Mouse (Mus musculus): ENCODE results near the gene Eif4g1. TPM values are rescaled to one million over a fixed set of nuclear protein-coding genes. Genes with fewer than 3 reads are reported as not detected.

Gene Eif4g1
- polyA plus RNA-seq, 2 experiments: 148 to 299 TPM

DNA sequence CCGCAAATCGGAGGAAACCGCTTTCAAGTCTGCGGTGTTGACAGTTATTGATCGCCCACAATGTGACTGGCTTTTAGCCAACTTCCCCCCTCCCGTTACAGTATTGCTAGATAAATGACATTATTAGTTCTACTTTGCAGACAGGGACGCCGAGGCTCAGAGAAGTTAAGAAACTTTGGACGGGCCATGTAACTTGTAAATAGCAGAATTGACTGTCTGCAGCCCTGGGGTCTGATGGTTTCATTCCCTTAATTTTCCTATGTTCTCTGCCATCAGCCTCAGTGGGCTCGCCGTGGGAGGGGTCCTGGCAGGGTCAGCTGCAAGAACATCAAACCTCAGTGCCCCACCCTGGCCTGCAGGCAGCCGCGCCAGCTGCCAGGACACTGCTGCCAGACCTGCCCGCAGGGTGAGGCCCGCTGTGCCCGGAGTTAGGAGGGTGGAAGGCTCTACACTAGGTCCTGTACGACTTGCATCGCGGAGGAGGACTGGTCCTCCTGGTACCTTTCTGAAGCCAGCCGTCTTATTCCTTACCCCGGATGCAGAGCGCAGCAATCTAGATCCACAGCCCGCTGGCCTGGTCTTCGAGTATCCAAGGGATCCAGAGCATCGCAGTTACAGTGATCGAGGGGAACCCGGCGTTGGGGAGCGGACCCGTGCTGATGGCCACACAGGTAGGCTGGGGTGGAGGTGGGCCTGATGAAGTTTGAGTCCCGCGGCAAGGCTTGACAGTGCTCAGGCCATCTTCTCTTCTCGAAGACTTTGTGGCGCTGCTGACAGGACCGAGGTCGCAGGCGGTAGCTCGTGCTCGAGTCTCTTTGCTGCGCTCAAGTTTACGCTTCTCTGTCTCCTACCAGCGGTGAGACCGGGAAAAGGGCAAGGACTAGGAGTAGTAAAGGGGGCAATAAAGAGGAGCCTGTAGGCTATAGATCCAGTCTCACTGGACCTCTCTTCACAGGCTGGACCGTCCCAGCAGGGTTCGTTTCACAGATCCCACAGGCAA is 65.9 kb downstream of the Eif4g1 start, which contains the start of gene Thpo:
TSS of gene Thpo (minus strand) at position 781 of the 1,000 bp plus-strand sequence.
- peaks cover 13% of the 10 kb centered on the region; the same call in 1 of the 2 replicates for H3K36me3 ChIP-seq (ENCODE audit: control insufficient read depth, insufficient read depth, low read length)
- no peak within 1 kb of the TSS for H3K27ac ChIP-seq (replicated peaks; ENCODE audit: low read depth, low read length)
- DNase-seq (ENCODE audit: low spot score): no peak
- no peak for ATAC-seq (ENCODE audit: low FRiP score, low read depth)
- peak within 1 kb of the TSS; percentile 96 for H3K4me2 ChIP-seq (replicated peaks; ENCODE audit: low read depth, low read length, severe bottlenecking)
- peak within 1 kb of the TSS; percentile 86 for H3K9ac ChIP-seq (ENCODE audit: low read depth, low read length, severe bottlenecking)
- no peaks in the 10 kb centered on the region for H3K9me3 ChIP-seq (ENCODE audit: control insufficient read depth, low read length)
- WGBS: 3% methylated on average over 45 of the region's 45 CpGs
- TF ChIP-seq POLR2A (IDR thresholded peaks at IDR 0.05; ENCODE audit: borderline replicate concordance, extremely low read depth, insufficient read depth, insufficient read length): no peak
- H3K27me3 ChIP-seq (ENCODE audit: control insufficient read depth, insufficient read depth, low read length): peaks cover 26% of the 10 kb centered on the region
- peaks cover 7% of the 10 kb centered on the region; the same call in 1 of the 2 replicates for H3K4me1 ChIP-seq (ENCODE audit: control insufficient read depth, insufficient read depth, low read length)
- H3K4me3 ChIP-seq (replicated peaks; ENCODE audit: low read length): peak within 1 kb of the TSS; percentile 73

GRCm38 (mm10) chr16:20735651-20736050 is 67.5 kb downstream of the Eif4g1 start:
- Histone ChIP-seq H3K9me3 (ENCODE audit: control insufficient read depth, low read length) (no peaks in the 10 kb centered on the region), H3K4me2 (replicated peaks; ENCODE audit: low read depth, low read length, severe bottlenecking) (no peak overlapping the region), H3K4me1 (ENCODE audit: control insufficient read depth, insufficient read depth, low read length) (peaks cover 7% of the 10 kb centered on the region; the same call in 1 of the 2 replicates), H3K27me3 (ENCODE audit: control insufficient read depth, insufficient read depth, low read length) (peaks cover 26% of the 10 kb centered on the region), H3K9ac (ENCODE audit: low read depth, low read length, severe bottlenecking) (no peak overlapping the region), H3K36me3 (ENCODE audit: control insufficient read depth, insufficient read depth, low read length) (peaks cover 17% of the 10 kb centered on the region; the same call in 1 of the 2 replicates), H3K27ac (replicated peaks; ENCODE audit: low read depth, low read length) (no peak overlapping the region), H3K4me3 (replicated peaks; ENCODE audit: low read length) (no peak overlapping the region)
- ATAC-seq (ENCODE audit: low FRiP score, low read depth) (no peak), DNase-seq (ENCODE audit: low spot score) (no peak)
- 74% methylated on average over 5 of the region's 5 CpGs for WGBS
- no peak for TF ChIP-seq POLR2A (IDR thresholded peaks at IDR 0.05; ENCODE audit: borderline replicate concordance, extremely low read depth, insufficient read depth, insufficient read length)

DNA sequence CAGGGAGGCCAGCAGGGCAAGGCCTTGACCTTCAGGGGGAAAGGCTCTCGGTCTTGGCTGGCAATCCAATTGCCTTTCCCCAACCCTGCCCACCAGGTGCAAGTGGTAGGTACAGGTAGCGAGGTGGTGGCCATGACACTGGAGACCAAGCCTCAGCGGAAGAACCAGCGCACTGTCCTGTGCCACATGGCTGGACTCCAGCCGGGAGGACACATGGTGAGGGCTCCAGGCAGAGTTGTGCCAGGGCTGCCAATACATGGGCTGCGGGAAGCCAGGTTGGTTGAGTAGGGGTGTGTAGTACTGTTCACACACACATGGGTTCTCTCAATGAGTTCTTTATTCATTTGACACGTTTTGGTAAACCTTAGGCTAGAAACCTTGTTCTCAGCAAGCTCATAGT is 68.1 kb downstream of the Eif4g1 start:
- Histone ChIP-seq H3K36me3 (ENCODE audit: control insufficient read depth, insufficient read depth, low read length) (peaks cover 17% of the 10 kb centered on the region; the same call in 1 of the 2 replicates), H3K4me2 (replicated peaks; ENCODE audit: low read depth, low read length, severe bottlenecking) (no peak overlapping the region), H3K9me3 (ENCODE audit: control insufficient read depth, low read length) (no peaks in the 10 kb centered on the region), H3K27me3 (ENCODE audit: control insufficient read depth, insufficient read depth, low read length) (peaks cover 26% of the 10 kb centered on the region), H3K9ac (ENCODE audit: low read depth, low read length, severe bottlenecking) (no peak overlapping the region), H3K4me3 (replicated peaks; ENCODE audit: low read length) (no peak overlapping the region), H3K4me1 (ENCODE audit: control insufficient read depth, insufficient read depth, low read length) (peaks cover 7% of the 10 kb centered on the region; the same call in 1 of the 2 replicates), H3K27ac (replicated peaks; ENCODE audit: low read depth, low read length) (no peak overlapping the region)
- no peak for ATAC-seq (ENCODE audit: low FRiP score, low read depth)
- no peak for DNase-seq (ENCODE audit: low spot score)
- 90% methylated on average over 7 of the region's 7 CpGs for WGBS
- TF ChIP-seq POLR2A (IDR thresholded peaks at IDR 0.05; ENCODE audit: borderline replicate concordance, extremely low read depth, insufficient read depth, insufficient read length): no peak

- H3K36me3 ChIP-seq (ENCODE audit: control insufficient read depth, insufficient read depth, low read length): peaks cover 17% of the 10 kb centered on the region; the same call in 1 of the 2 replicates
- H3K4me3 ChIP-seq (replicated peaks; ENCODE audit: low read length): no peak overlapping the region
- no peak overlapping the region for H3K4me2 ChIP-seq (replicated peaks; ENCODE audit: low read depth, low read length, severe bottlenecking)
- WGBS: 81% methylated on average over 5 of the region's 5 CpGs
- ATAC-seq (ENCODE audit: low FRiP score, low read depth): no peak
- no peaks in the 10 kb centered on the region for H3K9me3 ChIP-seq (ENCODE audit: control insufficient read depth, low read length)
- no peak for DNase-seq (ENCODE audit: low spot score)
- no peak overlapping the region for H3K9ac ChIP-seq (ENCODE audit: low read depth, low read length, severe bottlenecking)
- peaks cover 7% of the 10 kb centered on the region; the same call in 1 of the 2 replicates for H3K4me1 ChIP-seq (ENCODE audit: control insufficient read depth, insufficient read depth, low read length)
- no peak overlapping the region for H3K27ac ChIP-seq (replicated peaks; ENCODE audit: low read depth, low read length)
- TF ChIP-seq POLR2A (IDR thresholded peaks at IDR 0.05; ENCODE audit: borderline replicate concordance, extremely low read depth, insufficient read depth, insufficient read length): no peak
- H3K27me3 ChIP-seq (ENCODE audit: control insufficient read depth, insufficient read depth, low read length): peaks cover 26% of the 10 kb centered on the region
These were observed 68.7 kb downstream of the Eif4g1 start for GRCm38 (mm10) chr16:20736823-20737222.

- H3K36me3 ChIP-seq (ENCODE audit: control insufficient read depth, insufficient read depth, low read length): peaks cover 17% of the 10 kb centered on the region; the same call in 1 of the 2 replicates
- no peaks in the 10 kb centered on the region for H3K9me3 ChIP-seq (ENCODE audit: control insufficient read depth, low read length)
- WGBS: 85% methylated on average over 9 of the region's 9 CpGs
- TF ChIP-seq POLR2A (IDR thresholded peaks at IDR 0.05; ENCODE audit: borderline replicate concordance, extremely low read depth, insufficient read depth, insufficient read length): no peak
- H3K4me1 ChIP-seq (ENCODE audit: control insufficient read depth, insufficient read depth, low read length): no peaks in the 10 kb centered on the region
- DNase-seq (ENCODE audit: low spot score) (no peak), ATAC-seq (ENCODE audit: low FRiP score, low read depth) (no peak)
- H3K27ac ChIP-seq (replicated peaks; ENCODE audit: low read depth, low read length): no peak overlapping the region
- H3K9ac ChIP-seq (ENCODE audit: low read depth, low read length, severe bottlenecking): no peak overlapping the region
- peaks cover 15% of the 10 kb centered on the region for H3K27me3 ChIP-seq (ENCODE audit: control insufficient read depth, insufficient read depth, low read length)
- no peak overlapping the region for H3K4me2 ChIP-seq (replicated peaks; ENCODE audit: low read depth, low read length, severe bottlenecking)
- no peak overlapping the region for H3K4me3 ChIP-seq (replicated peaks; ENCODE audit: low read length)
These were observed 71.7 kb downstream of the Eif4g1 start for GRCm38 (mm10) chr16:20739845-20740244.

Other genes starting within 250 kb of the Eif4g1 start
- gene Abcc5, start 241.9 kb upstream of the Eif4g1 start, polyA plus RNA-seq (2012; rRNA removed): 223 and 274 TPM in 2 replicates
- 73.1 and 91.5 TPM in 2 replicates for gene Abcc5, start 241.9 kb upstream of the Eif4g1 start, polyA plus RNA-seq (2014; fragmentation: Nextera tagmentation; extraction: Ambion mirVana)
- 44.8 and 45.1 TPM in 2 replicates for gene Eif2b5, start 169.5 kb upstream of the Eif4g1 start, polyA plus RNA-seq (2012; rRNA removed)
- gene Eif2b5, start 169.5 kb upstream of the Eif4g1 start, polyA plus RNA-seq (2014; fragmentation: Nextera tagmentation; extraction: Ambion mirVana): 90.6 and 95.2 TPM in 2 replicates
- gene Dvl3, start 151.3 kb upstream of the Eif4g1 start, polyA plus RNA-seq (2012; rRNA removed): 74.8 and 99.8 TPM in 2 replicates
- gene Dvl3, start 151.3 kb upstream of the Eif4g1 start, polyA plus RNA-seq (2014; fragmentation: Nextera tagmentation; extraction: Ambion mirVana): 26.5 and 28.0 TPM in 2 replicates
- 633 and 687 TPM in 2 replicates for gene Ap2m1, start 132.8 kb upstream of the Eif4g1 start, polyA plus RNA-seq (2012; rRNA removed)
- gene Ap2m1, start 132.8 kb upstream of the Eif4g1 start, polyA plus RNA-seq (2014; fragmentation: Nextera tagmentation; extraction: Ambion mirVana): 573 and 622 TPM in 2 replicates
- gene Abcf3, start 119.7 kb upstream of the Eif4g1 start, polyA plus RNA-seq (2012; rRNA removed): 56.0 and 57.8 TPM in 2 replicates
- 59.3 and 61.8 TPM in 2 replicates for gene Abcf3, start 119.7 kb upstream of the Eif4g1 start, polyA plus RNA-seq (2014; fragmentation: Nextera tagmentation; extraction: Ambion mirVana)
- gene Vwa5b2, start 78.8 kb upstream of the Eif4g1 start, polyA plus RNA-seq (2012; rRNA removed): 2.0 and 2.5 TPM in 2 replicates
- 0.22 and 1.1 TPM in 2 replicates for gene Vwa5b2, start 78.8 kb upstream of the Eif4g1 start, polyA plus RNA-seq (2014; fragmentation: Nextera tagmentation; extraction: Ambion mirVana)
- gene Eef1akmt4, start 56.7 kb upstream of the Eif4g1 start, polyA plus RNA-seq (2012; rRNA removed): 28.0 and 33.0 TPM in 2 replicates
- gene Eef1akmt4, start 56.7 kb upstream of the Eif4g1 start, polyA plus RNA-seq (2014; fragmentation: Nextera tagmentation; extraction: Ambion mirVana): 38.8 and 44.1 TPM in 2 replicates
- gene Gm49333, start 56.7 kb upstream of the Eif4g1 start, polyA plus RNA-seq (2012; rRNA removed): not detected in 2 replicates
- not detected in 2 replicates for gene Gm49333, start 56.7 kb upstream of the Eif4g1 start, polyA plus RNA-seq (2014; fragmentation: Nextera tagmentation; extraction: Ambion mirVana)
- 27.4 and 43.5 TPM in 2 replicates for gene Alg3, start 56.6 kb upstream of the Eif4g1 start, polyA plus RNA-seq (2012; rRNA removed)
- 43.0 and 43.6 TPM in 2 replicates for gene Alg3, start 56.6 kb upstream of the Eif4g1 start, polyA plus RNA-seq (2014; fragmentation: Nextera tagmentation; extraction: Ambion mirVana)
- 4.3 and 5.9 TPM in 2 replicates for gene Camk2n2, start 47.0 kb upstream of the Eif4g1 start, polyA plus RNA-seq (2012; rRNA removed)
- 1.0 and 1.1 TPM in 2 replicates for gene Camk2n2, start 47.0 kb upstream of the Eif4g1 start, polyA plus RNA-seq (2014; fragmentation: Nextera tagmentation; extraction: Ambion mirVana)
- gene Ece2, start 38.5 kb upstream of the Eif4g1 start, polyA plus RNA-seq (2012; rRNA removed): 14.1 and 15.8 TPM in 2 replicates
- gene Ece2, start 38.5 kb upstream of the Eif4g1 start, polyA plus RNA-seq (2014; fragmentation: Nextera tagmentation; extraction: Ambion mirVana): 3.9 and 4.1 TPM in 2 replicates
- 156 and 180 TPM in 2 replicates for gene Psmd2, start 16.7 kb upstream of the Eif4g1 start, polyA plus RNA-seq (2012; rRNA removed)
- gene Psmd2, start 16.7 kb upstream of the Eif4g1 start, polyA plus RNA-seq (2014; fragmentation: Nextera tagmentation; extraction: Ambion mirVana): 270 and 298 TPM in 2 replicates
- gene Fam131a, start 24.9 kb downstream of the Eif4g1 start, polyA plus RNA-seq (2012; rRNA removed): 15.6 and 21.3 TPM in 2 replicates
- gene Fam131a, start 24.9 kb downstream of the Eif4g1 start, polyA plus RNA-seq (2014; fragmentation: Nextera tagmentation; extraction: Ambion mirVana): 10.3 and 11.0 TPM in 2 replicates
- 65.1 and 77.0 TPM in 2 replicates for gene Polr2h, start 49.4 kb downstream of the Eif4g1 start, polyA plus RNA-seq (2012; rRNA removed)
- gene Polr2h, start 49.4 kb downstream of the Eif4g1 start, polyA plus RNA-seq (2014; fragmentation: Nextera tagmentation; extraction: Ambion mirVana): 112 and 121 TPM in 2 replicates
- gene Clcn2, start 49.4 kb downstream of the Eif4g1 start, polyA plus RNA-seq (2012; rRNA removed): 72.9 and 102 TPM in 2 replicates
- gene Clcn2, start 49.4 kb downstream of the Eif4g1 start, polyA plus RNA-seq (2014; fragmentation: Nextera tagmentation; extraction: Ambion mirVana): 17.1 and 21.6 TPM in 2 replicates
- gene Chrd, start 64.8 kb downstream of the Eif4g1 start, polyA plus RNA-seq (2012; rRNA removed): 38.9 and 47.1 TPM in 2 replicates
- 11.5 and 11.6 TPM in 2 replicates for gene Chrd, start 64.8 kb downstream of the Eif4g1 start, polyA plus RNA-seq (2014; fragmentation: Nextera tagmentation; extraction: Ambion mirVana)
- gene Thpo, start 66.2 kb downstream of the Eif4g1 start, polyA plus RNA-seq (2012; rRNA removed): 3.8 and 4.5 TPM in 2 replicates
- 0.78 and 1.4 TPM in 2 replicates for gene Thpo, start 66.2 kb downstream of the Eif4g1 start, polyA plus RNA-seq (2014; fragmentation: Nextera tagmentation; extraction: Ambion mirVana)

Measured in limb, embryonic 14.5 days (tissue).